Mouse (Mus musculus): ENCODE results near the gene Sec31b.

Gene Sec31b

GRCm38 (mm10) chr19:44545321-44546041 lies at the start of gene Sec31b:
Gene Sec31b (minus strand): TSS chr19:44545864.
- peak; percentile 30 for DNase-seq

GRCm38 (mm10) chr19:44594180-44594579 lies 48.5 kb upstream of the Sec31b start:
- DNase-seq, result no peak

GRCm38 (mm10) chr19:44591638-44592037 lies 46.0 kb upstream of the Sec31b start:
- no peak for DNase-seq

GRCm38 (mm10) chr19:44590992-44591391 lies 45.3 kb upstream of the Sec31b start:
- no peak for DNase-seq

- no peak for DNase-seq
These were observed 44.0 kb upstream of the Sec31b start for GRCm38 (mm10) chr19:44589591-44590223.

- DNase-seq, result no peak
These were observed 42.4 kb upstream of the Sec31b start for GRCm38 (mm10) chr19:44588036-44588435.

GRCm38 (mm10) chr19:44582638-44583309 lies 37.1 kb upstream of the Sec31b start:
- peak; percentile 94 for DNase-seq

GRCm38 (mm10) chr19:44582103-44582502 lies 36.4 kb upstream of the Sec31b start:
- no peak for DNase-seq

- DNase-seq, result no peak
These were observed 32.4 kb upstream of the Sec31b start for GRCm38 (mm10) chr19:44578038-44578437.

GRCm38 (mm10) chr19:44576275-44576674 lies 30.6 kb upstream of the Sec31b start:
- no peak for DNase-seq

GRCm38 (mm10) chr19:44567763-44568162 lies 22.1 kb upstream of the Sec31b start:
- no peak for DNase-seq

- peak; percentile 32 for DNase-seq
These were observed 18.3 kb upstream of the Sec31b start for GRCm38 (mm10) chr19:44564006-44564405.

GRCm38 (mm10) chr19:44562652-44563206 lies 17.1 kb upstream of the Sec31b start, which contains the start of gene Hif1an:
Gene Hif1an (plus strand): TSS chr19:44562850.
- DNase-seq, result peak; percentile 96

- DNase-seq, result peak; percentile 97
These were observed 9.4 kb upstream of the Sec31b start, which contains the start of gene Ndufb8 for GRCm38 (mm10) chr19:44554861-44555590. Gene Ndufb8 (minus strand): TSS chr19:44555440.

GRCm38 (mm10) chr19:44554490-44554860 lies 8.8 kb upstream of the Sec31b start:
- no peak for DNase-seq

- no peak for DNase-seq
These were observed 7.6 kb upstream of the Sec31b start for GRCm38 (mm10) chr19:44553286-44553685.

GRCm38 (mm10) chr19:44552731-44553130 lies 7.1 kb upstream of the Sec31b start, which contains the start of gene Gm20538:
Gene Gm20538 (minus strand): TSS chr19:44552831.
- DNase-seq, result no peak

- DNase-seq, result peak; percentile 82
These were observed 889 bp downstream of the Sec31b start for GRCm38 (mm10) chr19:44544775-44545174.

GRCm38 (mm10) chr19:44544372-44544771 lies 1.3 kb downstream of the Sec31b start:
- no peak for DNase-seq

GRCm38 (mm10) chr19:44542694-44543178 lies 2.9 kb downstream of the Sec31b start:
- no peak for DNase-seq

GRCm38 (mm10) chr19:44537416-44537815 lies 8.2 kb downstream of the Sec31b start:
- no peak for DNase-seq

- peak; percentile 26 for DNase-seq
These were observed 10.3 kb downstream of the Sec31b start for GRCm38 (mm10) chr19:44535376-44535775.
